Comparison of ENCODE assay signal across 8 mouse cellular contexts in the genomic region with DNA sequence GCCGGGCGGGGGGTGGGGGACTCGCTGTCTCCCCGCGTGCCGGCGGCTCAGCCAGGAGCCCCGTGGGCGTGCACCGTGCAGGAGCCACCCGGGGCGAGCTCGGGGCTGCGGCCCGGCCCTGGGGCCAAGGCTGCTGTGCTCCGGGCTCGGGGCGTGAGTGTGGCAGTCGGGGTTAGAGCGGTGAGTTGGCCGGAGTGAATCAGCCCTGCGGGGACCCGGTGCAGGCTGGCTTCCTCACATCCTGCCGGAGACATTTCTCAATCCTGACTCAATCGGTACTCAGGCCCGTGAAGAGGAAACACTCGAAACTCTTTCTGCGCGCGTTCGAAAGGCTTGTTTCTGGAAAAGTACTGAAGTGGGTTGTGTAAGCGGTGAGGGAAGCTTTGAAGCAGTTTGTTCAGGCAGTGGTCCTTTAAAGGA. TPM values are rescaled to one million over a fixed set of nuclear protein-coding genes. Genes with fewer than 3 reads are reported as not detected.
DNase-seq lines count a peak whose midpoint lies in the region; ATAC-seq and TF ChIP-seq lines count a peak whose summit lies in the region.

No protein-coding gene starts in this region.

- DNase-seq in kidney, postnatal 25 days = no peak
- DNase-seq in adrenal gland, postnatal 36 days = peak; percentile 62 to 71
- no peak for DNase-seq in liver, embryonic 14.5 days (ENCODE audit: low read depth in 3 of 3, low spot score in 3 of 3)
- DNase-seq in cerebellum, postnatal 25 days = no peak
- no peak for DNase-seq in gastrocnemius, postnatal 25 days

- no peaks in the 10 kb centered on the region for H3K36me3 ChIP-seq in kidney, embryonic 16.5 days (ENCODE audit: insufficient read depth, low read length)
- H3K36me3 ChIP-seq in heart, embryonic 16.5 days (ENCODE audit: control insufficient read depth, insufficient read depth) = no peaks in the 10 kb centered on the region
- no peaks in the 10 kb centered on the region for H3K36me3 ChIP-seq in liver, embryonic 14.5 days (replicated peaks; ENCODE audit: control insufficient read depth, insufficient read depth, low read depth)
- no peaks in the 10 kb centered on the region for H3K36me3 ChIP-seq in myocyte (ENCODE audit: control insufficient read depth, insufficient read depth)

- no peaks in the 10 kb centered on the region for H3K27me3 ChIP-seq in kidney, embryonic 16.5 days (ENCODE audit: insufficient read depth, low read length)
- H3K27me3 ChIP-seq in heart, embryonic 16.5 days (ENCODE audit: control insufficient read depth, insufficient read depth, low read length) = no peaks in the 10 kb centered on the region; the same call in 1 of the 2 replicates
- no peaks in the 10 kb centered on the region for H3K27me3 ChIP-seq in liver, embryonic 14.5 days (ENCODE audit: control insufficient read depth, insufficient read depth, low read length)
- no peaks in the 10 kb centered on the region for H3K27me3 ChIP-seq in myocyte (ENCODE audit: control insufficient read depth, insufficient read depth, insufficient read length)

- peaks cover 48% of the 10 kb centered on the region for H3K79me2 ChIP-seq in myocyte (ENCODE audit: control insufficient read depth, insufficient read depth)

- no peak for TF ChIP-seq CTCF in liver, embryonic 14.5 days (IDR thresholded peaks at IDR 0.05; ENCODE audit: low read depth)

- peak overlapping the region; percentile 80 for H3ac ChIP-seq in myocyte (ENCODE audit: control insufficient read depth, insufficient read length)

- H3K4me2 ChIP-seq in kidney, embryonic 16.5 days (replicated peaks; ENCODE audit: low read depth, low read length) = peak overlapping the region; percentile 89
- peak overlapping the region; percentile 74 for H3K4me2 ChIP-seq in heart, embryonic 16.5 days (ENCODE audit: low read depth, low read length)
- peak overlapping the region; percentile 95 for H3K4me2 ChIP-seq in liver, embryonic 14.5 days (ENCODE audit: low read depth)
- H3K4me2 ChIP-seq in myocyte (ENCODE audit: low read depth) = peak overlapping the region; percentile 87

- no peaks in the 10 kb centered on the region for H3K9me3 ChIP-seq in kidney, embryonic 16.5 days (ENCODE audit: low read length)
- no peaks in the 10 kb centered on the region for H3K9me3 ChIP-seq in heart, embryonic 16.5 days (replicated peaks; ENCODE audit: control insufficient read depth, low read length)
- no peaks in the 10 kb centered on the region for H3K9me3 ChIP-seq in liver, embryonic 14.5 days (ENCODE audit: control insufficient read depth, low read length)

- no peak for TF ChIP-seq POLR2A in myocyte (IDR thresholded peaks at IDR 0.05; ENCODE audit: insufficient read length, low read depth)

- ATAC-seq in kidney, embryonic 16.5 days (ENCODE audit: low FRiP score, low TSS enrichment) = peak; percentile 70
- peak; percentile 53 for ATAC-seq in heart, embryonic 16.5 days (replicated peaks; ENCODE audit: extremely low read depth, insufficient read depth, low FRiP score)
- ATAC-seq in liver, embryonic 14.5 days (ENCODE audit: insufficient read depth) = peak; percentile 79

- WGBS in kidney, embryonic 16.5 days = under 1% methylated on average over 28 of the region's 32 CpGs
- under 1% methylated on average over 32 of the region's 32 CpGs for WGBS in heart, embryonic 16.5 days
- under 1% methylated on average over 31 of the region's 32 CpGs for WGBS in liver, embryonic 14.5 days (ENCODE audit: insufficient replicate concordance)

- H3K9ac ChIP-seq in kidney, embryonic 16.5 days (replicated peaks; ENCODE audit: low read length) = peak overlapping the region; percentile 92
- H3K9ac ChIP-seq in heart, embryonic 16.5 days (ENCODE audit: low read length) = peak overlapping the region; percentile 88
- H3K9ac ChIP-seq in liver, embryonic 14.5 days (replicated peaks) = peak overlapping the region; percentile 87

- H3K27ac ChIP-seq in kidney, embryonic 16.5 days (ENCODE audit: low read length) = peak overlapping the region; percentile 35; the same call in 1 of the 2 replicates
- peak overlapping the region; percentile 52 for H3K27ac ChIP-seq in heart, embryonic 16.5 days (ENCODE audit: low read length)
- H3K27ac ChIP-seq in liver, embryonic 14.5 days = peak overlapping the region; percentile 77

- peak overlapping the region; percentile 98 for H3K4me3 ChIP-seq in kidney, embryonic 16.5 days (ENCODE audit: low read length)
- peak overlapping the region; percentile 87 for H3K4me3 ChIP-seq in heart, embryonic 16.5 days (ENCODE audit: low read length)
- H3K4me3 ChIP-seq in liver, embryonic 14.5 days (ENCODE audit: insufficient read depth in 1 of 2, low read depth in 2 of 2, low read length in 2 of 2) = peak overlapping the region; percentile 77 to 81
- H3K4me3 ChIP-seq in myocyte = peak overlapping the region; percentile 53

- H3K4me1 ChIP-seq in kidney, embryonic 16.5 days (ENCODE audit: insufficient read depth, low read length) = peaks cover 34% of the 10 kb centered on the region
- peaks cover 33% of the 10 kb centered on the region for H3K4me1 ChIP-seq in heart, embryonic 16.5 days (ENCODE audit: control insufficient read depth, insufficient read depth, low read length)
- H3K4me1 ChIP-seq in liver, embryonic 14.5 days (replicated peaks; ENCODE audit: control insufficient read depth in 2 of 2, insufficient read depth in 2 of 2, low read length in 1 of 2) = peaks cover 30 to 44% of the 10 kb centered on the region in 2 experiments

- no peak for TF ChIP-seq EP300 in liver, embryonic 14.5 days (IDR thresholded peaks at IDR 0.05; ENCODE audit: low read depth)

TF ChIP-seq in myocyte, 11 proteins besides CTCF, POLR2A, EP300 and RAD21:
- TF ChIP-seq MAX (IDR thresholded peaks at IDR 0.05; ENCODE audit: low read depth) (no peak), POLR2AphosphoS2 (IDR thresholded peaks at IDR 0.05; ENCODE audit: insufficient read length, low read depth) (no peak), REST (IDR thresholded peaks at IDR 0.05; ENCODE audit: insufficient read depth, insufficient read length) (no peak), E2F4 (IDR thresholded peaks at IDR 0.05; ENCODE audit: insufficient read depth) (no peak), MYOD1 (IDR thresholded peaks at IDR 0.05; ENCODE audit: control insufficient read depth in 1 of 3, insufficient read length in 2 of 3, low read depth in 2 of 3) (no peak), TCF12 (IDR thresholded peaks at IDR 0.05; ENCODE audit: insufficient read depth, poor library complexity, severe bottlenecking) (no peak), CEBPB (IDR thresholded peaks at IDR 0.05; ENCODE audit: insufficient read depth, poor library complexity, severe bottlenecking) (no peak), MYOG (IDR thresholded peaks at IDR 0.05; ENCODE audit: control insufficient read depth in 1 of 3, insufficient read depth in 1 of 3, insufficient read length in 2 of 3, low read depth in 2 of 3) (no peak), TCF3 (IDR thresholded peaks at IDR 0.05; ENCODE audit: insufficient read length, low read depth) (no peak), SRF (IDR thresholded peaks at IDR 0.05; ENCODE audit: control insufficient read depth, insufficient read length, low read depth) (no peak), USF1 (IDR thresholded peaks at IDR 0.05; ENCODE audit: low read depth) (no peak)

RNA-seq across cellular contexts. Expression of a gene that starts 0.9 kb away (rescaled TPM):
- 37.5 and 41.8 TPM in 2 replicates for polyA plus RNA-seq in kidney, embryonic 16.5 days (2015; fragmentation: Nextera tagmentation; extraction: Ambion mirVana)
- 10 to 100 TPM; 54.7 to 58.7 TPM for total RNA-seq in adrenal gland, postnatal 36 days (2021)
- polyA plus RNA-seq in heart, embryonic 16.5 days (2015; fragmentation: Nextera tagmentation; extraction: Ambion mirVana) = 26.9 and 28.9 TPM in 2 replicates
- polyA plus RNA-seq in liver, embryonic 14.5 days (2012; rRNA removed) = 11.9 and 12.9 TPM in 2 replicates
- 11.2 and 12.1 TPM in 2 replicates for polyA plus RNA-seq in liver, embryonic 14.5 days (2014; fragmentation: Nextera tagmentation; extraction: Ambion mirVana)
- polyA plus RNA-seq in myocyte (2012; fragmentation: generic; extraction: Trizol) = 61.6 TPM
- 10 to 100 TPM; 18.4 to 18.6 TPM for total RNA-seq in gastrocnemius, postnatal 25 days (2021)

RNA-seq across cellular contexts. Expression of a gene that starts 17.2 kb away (rescaled TPM):
- 14.6 and 15.9 TPM in 2 replicates for polyA plus RNA-seq in kidney, embryonic 16.5 days (2015; fragmentation: Nextera tagmentation; extraction: Ambion mirVana)
- total RNA-seq in adrenal gland, postnatal 36 days (2021) = 10 to 100 TPM in 1 of 2 experiments, 1 to 10 TPM in 1; 6.6 to 17.5 TPM
- polyA plus RNA-seq in heart, embryonic 16.5 days (2015; fragmentation: Nextera tagmentation; extraction: Ambion mirVana) = 7.2 and 8.2 TPM in 2 replicates
- polyA plus RNA-seq in liver, embryonic 14.5 days (2012; rRNA removed) = 6.5 and 7.0 TPM in 2 replicates
- polyA plus RNA-seq in liver, embryonic 14.5 days (2014; fragmentation: Nextera tagmentation; extraction: Ambion mirVana) = 2.2 and 2.7 TPM in 2 replicates
- 27.3 TPM for polyA plus RNA-seq in myocyte (2012; fragmentation: generic; extraction: Trizol)
- total RNA-seq in gastrocnemius, postnatal 25 days (2021) = 1 to 10 TPM; 4.4 to 6.1 TPM

Comparison
In these comparisons a context has a peak if more than half of its experiments do, and no peak if none do; other contexts are left out.
1. DNase-seq: peak in adrenal gland, postnatal 36 days (2 of 2); none in kidney, postnatal 25 days (0 of 2), liver, embryonic 14.5 days (0 of 3), cerebellum, postnatal 25 days (0 of 2) and gastrocnemius, postnatal 25 days (single experiment).
2. Peak in every context shown above with its lines, with median percentiles within 50 percentile points of each other: ATAC-seq, H3K27ac ChIP-seq, H3K4me2 ChIP-seq, H3K4me3 ChIP-seq and H3K9ac ChIP-seq.